Mouse (Mus musculus) megakaryocyte, adult 5-6 weeks (primary cell): ENCODE data around the gene Gfi1b. TPM values are rescaled to one million over a fixed set of nuclear protein-coding genes. Genes with fewer than 3 reads are reported as not detected.

Source experiments
- ATAC-seq: 2 replicates; pipeline ENCODE4 v1.8.0; 2016; ENCODE audit warnings: mild to moderate bottlenecking, inconsistent platforms; ENCODE audit not compliant: poor library complexity, severe bottlenecking
- total RNA-seq, 2 experiments: library from RNA; stranded (forward) in 1 of 2; stranded (reverse) in 1 of 2; fragments of 153-499, 151-499 nt in 1 of 2; fragments of 221-1000, 200-1000 nt in 1 of 2; gene quantifications; 2 replicates each; pipeline versions ENCODE4 v1.2.3 to v1.2.4; 2015 to 2017

Gfi1b gene
- total RNA-seq, 2 experiments from 2014 or later, result 2.9 to 6.1 TPM

DNA sequence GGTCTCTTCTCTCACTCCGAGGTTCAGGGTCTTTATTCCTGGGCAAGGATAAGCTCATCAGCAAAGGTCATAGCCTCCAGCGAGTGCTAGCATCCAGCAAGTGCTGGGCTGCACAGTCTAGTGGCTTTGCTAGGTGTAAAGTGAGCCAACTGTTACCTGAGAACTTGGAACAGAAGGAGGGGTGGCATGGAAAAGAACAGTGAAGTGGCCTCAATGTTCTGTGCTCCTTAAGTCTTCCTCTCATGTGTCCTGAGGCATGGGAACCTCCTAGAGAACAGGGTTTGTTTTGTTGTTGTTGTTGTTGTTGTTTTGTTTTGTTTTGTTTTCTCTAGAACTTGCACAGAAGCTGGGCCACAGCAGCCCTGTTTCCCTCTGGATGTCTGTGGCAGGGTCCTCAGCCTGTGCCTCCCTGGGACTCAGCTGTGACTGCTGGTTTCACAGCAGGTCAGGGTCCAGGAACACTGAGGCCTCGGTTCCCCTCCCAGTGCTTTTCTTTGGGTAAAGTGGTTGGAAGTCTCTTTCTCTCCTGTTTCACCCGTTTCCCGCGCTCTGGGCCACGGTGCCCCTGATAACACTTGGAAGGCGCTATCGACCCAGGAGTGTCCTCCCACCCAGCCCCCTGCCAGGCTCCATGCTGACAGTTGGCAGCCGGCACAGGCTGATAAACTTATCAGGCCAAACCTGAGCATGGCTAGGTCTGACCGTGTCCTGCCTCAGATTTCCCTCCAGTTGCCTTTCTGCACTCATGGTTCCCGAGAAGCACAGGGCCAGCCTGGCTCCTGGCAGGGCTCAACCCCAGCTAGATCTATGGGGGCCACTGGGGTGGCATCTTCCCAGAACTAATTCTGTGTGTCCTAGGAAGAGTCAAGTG is 19.8 kb downstream of the Gfi1b start:
- ATAC-seq, result peak; percentile 48

GRCm38 (mm10) chr2:28599569-28599900 is 22.2 kb downstream of the Gfi1b start:
- no peak for ATAC-seq

GRCm38 (mm10) chr2:28598692-28599568 is 22.9 kb downstream of the Gfi1b start:
- no peak for ATAC-seq

DNA sequence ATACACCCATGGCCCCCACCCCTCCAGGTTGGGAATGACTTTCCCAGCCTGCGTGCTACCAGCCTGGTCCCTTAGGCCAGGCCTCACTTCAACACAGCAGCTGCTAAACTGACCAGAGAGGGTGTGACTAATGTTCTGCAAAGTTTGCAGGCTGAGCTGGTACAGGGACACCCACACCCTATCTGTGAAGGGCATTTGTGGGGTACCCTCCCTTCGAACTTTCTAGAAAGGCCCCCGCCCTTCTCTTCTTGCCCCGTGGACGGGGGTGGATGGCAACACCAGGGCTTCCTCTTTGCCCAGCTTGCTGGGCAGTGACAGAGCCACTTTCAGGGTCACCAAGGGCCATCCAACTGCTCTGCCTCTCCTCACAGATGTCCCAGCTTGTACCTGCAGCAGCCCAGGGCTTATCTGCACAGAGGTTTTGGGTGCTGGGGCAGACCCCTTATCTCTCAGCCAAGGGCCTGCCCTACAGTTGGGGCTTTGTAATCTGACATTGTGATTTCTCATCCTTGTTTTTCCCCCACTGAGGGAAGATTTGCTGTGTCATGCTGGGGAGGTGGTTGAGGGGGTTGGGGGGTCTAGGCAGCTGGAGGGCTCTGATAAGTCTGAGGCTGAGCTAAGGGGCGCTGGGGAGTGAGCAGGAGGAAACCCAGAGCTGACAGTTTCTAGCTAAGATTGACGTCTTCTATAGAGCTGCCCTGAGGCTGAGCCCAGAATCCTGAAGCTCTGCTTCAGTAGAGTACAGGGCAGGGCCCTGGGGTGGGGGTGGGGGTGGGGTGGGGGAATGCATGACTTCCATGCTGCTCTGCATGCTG is 23.8 kb downstream of the Gfi1b start:
- peak; percentile 59 for ATAC-seq

GRCm38 (mm10) chr2:28596998-28597397 is 24.8 kb downstream of the Gfi1b start:
- no peak for ATAC-seq

DNA sequence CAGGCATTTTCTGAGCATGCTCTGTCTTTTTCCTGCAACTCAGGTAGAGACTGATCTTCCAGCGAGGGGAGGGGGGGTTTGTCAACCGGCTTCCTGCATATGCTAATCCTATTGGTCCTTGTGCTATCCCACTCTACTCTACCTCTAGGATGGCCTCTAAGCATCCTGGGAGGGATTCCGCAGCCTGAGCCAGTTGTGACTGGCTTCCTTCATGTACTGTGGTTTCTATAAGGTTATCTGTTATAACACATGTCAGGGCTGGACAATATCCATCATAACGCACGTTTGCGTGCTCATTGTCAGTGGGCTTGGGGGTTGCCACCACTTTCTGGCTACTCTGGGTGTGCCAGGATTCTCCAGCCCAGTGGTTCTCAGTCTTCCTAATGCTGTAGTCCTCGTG is 25.8 kb downstream of the Gfi1b start:
- no peak for ATAC-seq

- ATAC-seq, result peak; percentile 69
These were observed 29.0 kb downstream of the Gfi1b start for GRCm38 (mm10) chr2:28592809-28593208.

DNA sequence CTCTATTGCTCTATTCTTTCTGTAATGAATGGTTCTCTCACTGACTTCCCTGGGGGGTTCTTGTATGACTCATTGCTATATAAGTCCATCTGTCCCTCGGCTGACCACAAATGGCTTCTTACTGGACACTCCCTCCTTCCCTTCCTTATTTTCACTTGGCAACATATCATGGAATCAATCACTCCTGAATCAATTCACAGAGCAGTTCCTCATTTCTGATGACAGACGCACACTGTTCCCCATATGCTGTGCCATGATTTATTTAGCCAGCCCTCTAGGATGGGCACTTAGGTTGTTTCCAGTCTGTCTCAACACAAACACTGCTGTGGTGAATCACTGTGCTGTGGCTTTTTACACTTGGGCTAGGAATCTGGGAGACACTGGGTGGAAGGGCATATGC is 30.3 kb downstream of the Gfi1b start:
- peak; percentile 79 for ATAC-seq

DNA sequence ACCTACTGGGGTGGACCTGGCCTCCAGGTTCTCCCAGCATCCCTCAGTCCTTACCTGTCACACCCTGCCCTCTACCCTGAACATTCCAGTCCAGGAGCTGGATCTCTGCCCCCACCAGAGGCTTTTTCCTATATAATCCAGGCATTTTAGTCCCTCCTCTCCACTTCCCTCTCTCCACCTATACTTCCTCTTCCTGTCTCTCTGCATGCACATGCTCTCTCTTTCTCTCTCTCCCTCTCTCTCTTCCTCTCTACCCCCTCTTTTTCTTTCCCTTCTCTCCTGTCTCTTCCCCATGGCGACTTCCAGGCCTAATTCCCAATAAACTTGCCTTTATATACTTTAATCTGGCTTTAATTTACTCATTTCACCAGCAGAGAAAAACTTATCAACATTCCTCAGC is 33.2 kb downstream of the Gfi1b start:
- no peak for ATAC-seq

DNA sequence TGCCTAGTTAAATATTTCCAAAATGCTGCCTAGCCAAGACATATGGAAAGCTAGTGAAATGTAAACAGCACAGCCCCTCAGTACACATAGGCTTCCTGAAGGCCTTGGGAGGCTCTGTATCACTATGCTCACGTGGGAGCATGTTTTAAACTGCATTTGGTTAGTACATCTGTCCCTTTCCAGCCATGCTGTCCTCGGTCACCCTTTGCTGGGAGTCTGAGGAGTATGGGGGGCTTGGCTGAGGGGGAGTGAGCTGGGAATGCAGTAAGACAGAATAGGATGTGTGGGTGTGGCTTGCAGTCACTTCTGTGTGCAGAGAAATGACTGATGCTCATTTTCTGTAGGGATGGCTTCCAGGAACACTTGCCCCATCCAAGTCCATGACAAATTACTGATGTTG is 36.1 kb downstream of the Gfi1b start:
- ATAC-seq, result no peak

GRCm38 (mm10) chr2:28585043-28585571 is 36.7 kb downstream of the Gfi1b start:
- ATAC-seq, result peak; percentile 86

- ATAC-seq, result no peak
These were observed 38.1 kb downstream of the Gfi1b start, which contains the start of gene Gtf3c5 for GRCm38 (mm10) chr2:28583651-28584050. Gtf3c5 (minus strand) TSS chr2:28583751.

GRCm38 (mm10) chr2:28582647-28583353 is 39.0 kb downstream of the Gfi1b start:
- ATAC-seq, result peak; percentile 90

GRCm38 (mm10) chr2:28578003-28578402 is 43.8 kb downstream of the Gfi1b start:
- no peak for ATAC-seq

DNA sequence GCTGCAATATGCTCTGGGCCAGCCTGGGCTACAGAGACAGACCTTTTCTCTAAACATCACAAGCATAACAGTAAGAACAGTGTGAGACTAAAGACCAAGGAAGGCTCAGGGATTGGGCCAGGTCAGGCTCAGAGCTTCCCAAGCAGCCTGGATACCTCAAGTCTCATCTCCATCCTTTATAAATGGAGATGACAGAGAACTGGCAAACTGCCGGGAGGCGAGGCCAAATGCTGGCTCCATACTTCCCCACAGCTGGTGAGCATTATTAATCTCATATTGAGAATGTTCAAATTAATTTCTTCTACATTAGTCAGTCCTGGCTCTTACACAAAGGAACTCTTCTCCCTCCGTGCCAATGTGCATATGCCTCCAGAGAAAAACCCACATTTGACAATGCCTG is 45.0 kb downstream of the Gfi1b start:
- no peak for ATAC-seq

DNA sequence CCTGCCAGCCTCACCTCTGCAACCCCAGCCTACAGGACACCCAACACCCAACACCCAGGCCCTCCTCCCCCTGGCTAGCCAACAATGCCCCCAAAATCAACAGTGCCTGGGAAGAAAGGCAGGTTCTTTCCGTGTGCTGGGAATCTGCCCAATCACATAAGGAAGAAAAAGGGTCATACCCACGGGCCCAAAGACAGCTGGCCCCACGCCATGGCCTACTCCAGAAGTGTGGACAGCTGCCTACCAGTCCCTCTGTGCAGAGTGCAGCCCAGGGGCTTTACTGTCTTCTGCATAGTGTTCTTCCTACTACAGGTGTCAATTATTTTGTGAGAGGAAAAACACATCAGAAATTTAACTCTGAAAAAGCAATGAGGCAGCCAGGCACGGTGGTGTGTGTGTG is 46.4 kb downstream of the Gfi1b start:
- ATAC-seq, result no peak

- no peak for ATAC-seq
These were observed 51.9 kb downstream of the Gfi1b start for GRCm38 (mm10) chr2:28569903-28570302.

DNA sequence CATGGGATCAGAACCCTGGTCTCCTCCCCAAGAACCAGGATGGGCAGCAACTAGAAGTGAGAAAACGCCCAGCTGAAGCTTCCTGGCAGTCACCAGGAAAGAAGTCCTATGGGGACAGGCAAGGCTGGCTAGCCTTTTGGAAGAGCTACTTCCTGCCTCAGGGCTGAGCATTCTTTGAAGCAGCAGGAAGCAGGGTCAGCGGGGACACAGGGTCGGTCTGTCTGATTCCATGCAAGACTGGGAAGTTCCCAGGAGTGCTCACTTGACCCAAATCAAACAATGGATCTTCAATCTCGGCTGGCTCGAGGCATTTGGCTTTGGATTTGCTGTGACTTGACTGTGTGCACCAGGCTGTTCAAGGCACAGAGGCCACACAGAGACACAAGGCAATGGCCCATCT is 55.2 kb downstream of the Gfi1b start:
- ATAC-seq, result no peak

DNA sequence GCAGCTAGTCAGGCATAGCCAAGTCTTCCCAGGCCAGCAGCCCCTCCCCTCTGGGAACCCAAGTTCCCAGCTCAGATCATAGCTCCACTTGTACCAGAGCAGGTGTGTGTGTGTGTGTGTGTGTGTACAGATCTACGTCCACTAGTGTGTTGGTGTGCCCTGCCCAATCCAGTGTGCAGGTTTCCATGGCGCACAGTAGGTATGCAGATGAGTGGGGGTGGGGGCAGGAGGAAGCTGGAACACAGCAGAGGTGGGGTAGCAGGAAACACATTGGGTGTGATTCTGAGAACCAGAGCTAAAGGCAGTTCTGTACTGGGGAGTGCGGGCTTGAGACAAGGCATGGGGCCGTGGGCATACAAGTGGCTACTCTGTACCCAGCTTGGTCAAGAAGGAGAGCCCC is 57.4 kb downstream of the Gfi1b start:
- no peak for ATAC-seq

DNA sequence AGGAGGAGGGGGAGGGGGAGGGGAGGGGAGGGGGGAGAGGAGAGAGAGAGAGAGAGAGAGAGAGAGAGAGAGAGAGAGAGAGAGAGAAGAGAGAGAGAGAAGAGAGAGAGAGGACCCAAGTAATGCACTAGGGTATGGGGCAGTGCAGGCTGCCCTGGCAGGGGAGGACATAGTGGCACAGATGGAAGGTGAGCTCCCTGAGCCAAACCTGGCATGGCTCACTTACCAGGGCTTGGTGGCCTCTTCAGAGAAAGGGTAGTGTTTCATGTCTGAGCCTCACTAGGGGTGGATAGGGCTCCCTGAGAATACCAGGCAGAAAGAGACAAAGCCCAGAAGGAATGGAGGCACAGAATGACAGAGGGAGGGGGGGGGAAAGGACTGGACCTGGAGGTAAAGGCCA is 58.0 kb downstream of the Gfi1b start:
- no peak for ATAC-seq
